Mouse (Mus musculus) macrophage (primary cell): ENCODE measurements around the gene Ric3. TPM values are rescaled to one million over a fixed set of nuclear protein-coding genes. Genes with fewer than 3 reads are reported as not detected.

Experiments
- H3K27ac ChIP-seq: fragments of 350-480 bp; formaldehyde crosslinking; 2 replicates; pipeline ENCODE4 v1.9.0; 2021
- H3K36me3 ChIP-seq: fragments of 350-480 bp; formaldehyde crosslinking; 2 replicates; pipeline ENCODE4 v1.9.0; 2021; ENCODE audit errors: inconsistent target
- H3K4me3 ChIP-seq: fragments of 350-480 bp; formaldehyde crosslinking; 2 replicates; pipeline ENCODE4 v1.9.0; 2021; ENCODE audit errors: inconsistent target
- H3K79me2 ChIP-seq: fragments of 350-480 bp; formaldehyde crosslinking; 2 replicates; pipeline ENCODE4 v1.9.0; 2021; ENCODE audit errors: inconsistent target
- WGBS: methylation state at CpG from one replicate; pipeline ENCODE4 v1.1.7; 2026; ENCODE audit warnings: inconsistent platforms; ENCODE audit not compliant: missing documents; 5-methylcytosine and 5-hydroxymethylcytosine counted together
- polyA plus RNA-seq: library from polyadenylated mRNA; stranded (reverse); fragments of 250-400 nt; gene quantifications from 3 replicates; pipeline ENCODE4 v1.2.4, GENCODE M21; 2018; ENCODE audit warnings: inconsistent platforms

Gene Ric3
- polyA plus RNA-seq, 1 experiment from 2014 or later = 0.26 TPM

DNA sequence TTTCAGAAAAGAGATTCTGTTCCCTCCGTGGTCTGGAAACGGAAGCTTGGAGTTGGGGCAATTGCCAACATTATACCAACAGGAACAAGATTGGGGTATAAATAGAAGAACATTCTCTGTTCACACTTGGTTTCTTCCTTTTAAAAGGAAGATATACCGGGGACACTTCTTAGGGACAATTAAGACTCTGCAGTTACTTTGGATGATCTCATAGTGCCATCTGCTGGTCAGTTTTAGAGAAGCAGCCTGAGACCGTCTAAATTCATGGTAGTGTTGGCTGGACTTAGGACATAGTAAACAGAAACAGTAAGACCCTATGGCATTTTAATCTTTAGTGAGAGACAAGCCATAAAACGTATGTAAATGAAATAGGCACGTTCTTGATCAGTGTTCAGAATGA lies 54.9 kb downstream of the Ric3 start:
- Histone ChIP-seq H3K79me2 (no peaks in the 10 kb centered on the region), H3K36me3 (no peaks in the 10 kb centered on the region), H3K4me3 (no peak overlapping the region), H3K27ac (no peak overlapping the region)
- 21% methylated on average over 6 of the region's 6 CpGs for WGBS

DNA sequence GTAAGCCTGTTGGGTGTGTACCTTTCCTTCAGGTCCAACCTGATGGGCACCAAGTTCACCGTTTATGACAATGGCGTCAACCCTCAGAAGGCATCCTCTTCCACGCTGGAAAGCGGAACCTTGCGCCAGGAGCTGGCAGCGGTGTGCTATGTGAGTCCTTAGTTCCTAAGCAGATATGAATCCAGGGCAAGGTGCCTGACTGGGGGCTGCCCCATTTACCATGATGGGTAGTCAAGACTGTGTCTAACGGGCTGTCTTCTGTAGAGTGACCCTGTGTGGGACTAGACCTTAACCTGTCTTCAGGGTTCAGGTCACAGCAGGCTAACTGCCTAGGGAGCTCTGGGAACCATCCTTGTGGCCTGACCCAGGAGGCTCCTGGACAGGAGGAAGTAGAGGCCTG lies 55.4 kb downstream of the Ric3 start:
- no peak overlapping the region for H3K27ac ChIP-seq
- no peaks in the 10 kb centered on the region for H3K79me2 ChIP-seq
- 96% methylated on average over 7 of the region's 7 CpGs for WGBS
- H3K36me3 ChIP-seq = no peaks in the 10 kb centered on the region
- no peak overlapping the region for H3K4me3 ChIP-seq

GRCm38 (mm10) chr7:109026976-109027375 lies 56.2 kb downstream of the Ric3 start:
- H3K36me3 ChIP-seq = no peaks in the 10 kb centered on the region
- no peaks in the 10 kb centered on the region for H3K79me2 ChIP-seq
- 91% methylated on average over 9 of the region's 9 CpGs for WGBS
- H3K4me3 ChIP-seq = no peak overlapping the region
- no peak overlapping the region for H3K27ac ChIP-seq

GRCm38 (mm10) chr7:109025743-109026142 lies 57.4 kb downstream of the Ric3 start:
- Histone ChIP-seq H3K36me3 (no peaks in the 10 kb centered on the region), H3K27ac (no peak overlapping the region), H3K4me3 (no peak overlapping the region), H3K79me2 (no peaks in the 10 kb centered on the region)
- WGBS = 89% methylated on average over 7 of the region's 7 CpGs

- Histone ChIP-seq H3K4me3 (no peak overlapping the region), H3K36me3 (no peaks in the 10 kb centered on the region), H3K27ac (no peak overlapping the region), H3K79me2 (no peaks in the 10 kb centered on the region)
- WGBS = 15% methylated on average over 3 of the region's 3 CpGs
Observed at GRCm38 (mm10) chr7:109021428-109021827, 61.7 kb downstream of the Ric3 start.

- Histone ChIP-seq H3K36me3 (no peaks in the 10 kb centered on the region), H3K4me3 (no peak overlapping the region), H3K27ac (no peak overlapping the region), H3K79me2 (no peaks in the 10 kb centered on the region)
- WGBS = 88% methylated on average over 7 of the region's 7 CpGs
Observed at GRCm38 (mm10) chr7:109019243-109019642, 63.9 kb downstream of the Ric3 start.

GRCm38 (mm10) chr7:109016378-109016923 lies 66.7 kb downstream of the Ric3 start:
- H3K4me3 ChIP-seq = no peak overlapping the region
- H3K27ac ChIP-seq = no peak overlapping the region
- WGBS = 78% methylated on average over 5 of the region's 5 CpGs
- no peaks in the 10 kb centered on the region for H3K36me3 ChIP-seq
- H3K79me2 ChIP-seq = no peaks in the 10 kb centered on the region

GRCm38 (mm10) chr7:109014851-109015250 lies 68.3 kb downstream of the Ric3 start:
- 88% methylated on average over 7 of the region's 7 CpGs for WGBS
- H3K27ac ChIP-seq = no peak overlapping the region
- no peaks in the 10 kb centered on the region for H3K79me2 ChIP-seq
- H3K36me3 ChIP-seq = no peaks in the 10 kb centered on the region
- no peak overlapping the region for H3K4me3 ChIP-seq

- Histone ChIP-seq H3K27ac (no peak overlapping the region), H3K4me3 (no peak overlapping the region), H3K79me2 (no peaks in the 10 kb centered on the region), H3K36me3 (no peaks in the 10 kb centered on the region)
- WGBS = 65% methylated on average over 4 of the region's 4 CpGs
Observed at GRCm38 (mm10) chr7:109012998-109013625, 70.0 kb downstream of the Ric3 start.

- no peaks in the 10 kb centered on the region for H3K79me2 ChIP-seq
- H3K27ac ChIP-seq = no peak overlapping the region
- no peak overlapping the region for H3K4me3 ChIP-seq
- no peaks in the 10 kb centered on the region for H3K36me3 ChIP-seq
- 90% methylated on average over 1 of the region's 1 CpGs for WGBS
Observed at GRCm38 (mm10) chr7:109012575-109012974, 70.6 kb downstream of the Ric3 start.

GRCm38 (mm10) chr7:109011596-109012180 lies 71.4 kb downstream of the Ric3 start:
- H3K79me2 ChIP-seq = no peaks in the 10 kb centered on the region
- H3K4me3 ChIP-seq = no peak overlapping the region
- WGBS = 77% methylated on average over 8 of the region's 8 CpGs
- no peak overlapping the region for H3K27ac ChIP-seq
- H3K36me3 ChIP-seq = no peaks in the 10 kb centered on the region

DNA sequence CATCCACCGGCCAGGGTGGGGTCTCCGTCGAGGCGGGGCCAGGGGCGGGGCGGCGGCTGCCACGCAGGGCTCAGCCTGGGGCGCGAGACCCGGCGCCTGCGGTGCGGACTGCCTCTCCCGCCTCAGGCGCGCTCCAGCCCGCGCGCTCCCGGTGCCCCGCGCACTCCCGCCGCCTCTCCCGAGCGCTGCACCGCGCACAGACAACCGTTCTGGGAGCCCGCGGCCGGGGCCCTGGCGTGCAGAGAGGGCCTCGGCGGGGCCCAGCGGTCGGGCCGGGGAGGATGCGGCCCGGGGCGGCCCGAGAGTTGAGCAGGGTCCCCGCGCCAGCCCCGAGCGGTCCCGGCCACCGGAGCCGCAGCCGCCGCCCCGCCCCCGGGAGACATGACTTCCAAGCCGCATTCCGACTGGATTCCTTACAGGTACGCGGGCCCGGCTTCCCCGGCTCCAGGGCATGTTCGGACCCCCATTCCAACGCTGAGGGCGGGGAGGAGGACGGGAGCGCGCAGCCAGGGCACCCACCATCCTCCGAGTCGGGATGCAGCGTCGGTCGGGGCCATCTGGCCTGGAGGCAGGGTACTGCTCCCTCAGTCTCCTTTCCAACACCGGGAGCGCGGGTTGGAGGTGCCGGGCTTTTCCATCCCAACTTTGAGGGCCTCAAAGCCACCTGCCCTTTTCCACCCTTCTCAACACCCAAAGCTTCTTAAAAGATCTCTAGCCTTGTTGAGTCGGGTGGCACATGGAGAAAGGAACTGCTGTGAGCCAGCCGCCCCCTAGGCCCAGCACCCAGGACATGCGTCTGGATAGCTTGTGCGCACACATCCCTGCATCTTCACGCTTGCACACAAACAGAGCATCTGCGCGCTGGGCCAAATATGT lies 72.2 kb downstream of the Ric3 start:
- H3K4me3 ChIP-seq = no peak overlapping the region
- no peaks in the 10 kb centered on the region for H3K36me3 ChIP-seq
- no peaks in the 10 kb centered on the region for H3K79me2 ChIP-seq
- 8% methylated on average over 74 of the region's 82 CpGs for WGBS
- H3K27ac ChIP-seq = no peak overlapping the region

- H3K79me2 ChIP-seq = no peaks in the 10 kb centered on the region
- 77% methylated on average over 1 of the region's 1 CpGs for WGBS
- H3K36me3 ChIP-seq = no peaks in the 10 kb centered on the region
- no peak overlapping the region for H3K4me3 ChIP-seq
- H3K27ac ChIP-seq = no peak overlapping the region
Observed at GRCm38 (mm10) chr7:109009260-109009659, 73.9 kb downstream of the Ric3 start.

DNA sequence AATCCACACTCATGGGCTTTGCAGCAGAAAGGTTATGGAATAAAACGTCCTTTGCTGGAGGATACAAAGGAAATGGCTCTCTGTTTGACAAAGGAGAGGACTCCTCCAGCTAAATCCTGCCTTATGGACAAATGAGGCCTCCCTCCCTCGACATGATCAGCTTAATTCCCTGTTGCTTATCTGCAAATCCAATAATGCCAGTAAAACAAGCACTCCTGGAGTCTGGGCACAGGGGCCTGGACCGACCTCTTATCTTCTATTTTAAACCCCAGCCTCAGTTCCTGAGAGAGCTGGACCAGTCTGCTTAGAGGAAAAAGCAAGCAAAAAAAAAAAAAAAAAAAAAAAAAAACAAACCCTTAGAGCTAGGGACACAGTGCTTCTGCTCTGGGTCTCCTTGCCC lies 79.5 kb downstream of the Ric3 start:
- 46% methylated on average over 3 of the region's 3 CpGs for WGBS
- Histone ChIP-seq H3K4me3 (no peak overlapping the region), H3K27ac (no peak overlapping the region), H3K79me2 (no peaks in the 10 kb centered on the region), H3K36me3 (no peaks in the 10 kb centered on the region)

GRCm38 (mm10) chr7:109001971-109002370 lies 81.2 kb downstream of the Ric3 start:
- Histone ChIP-seq H3K79me2 (no peaks in the 10 kb centered on the region), H3K27ac (no peak overlapping the region), H3K4me3 (no peak overlapping the region), H3K36me3 (no peaks in the 10 kb centered on the region)
- 89% methylated on average over 4 of the region's 4 CpGs for WGBS
